ENCODE assay signal across 8 mouse cellular contexts in the genomic region with DNA sequence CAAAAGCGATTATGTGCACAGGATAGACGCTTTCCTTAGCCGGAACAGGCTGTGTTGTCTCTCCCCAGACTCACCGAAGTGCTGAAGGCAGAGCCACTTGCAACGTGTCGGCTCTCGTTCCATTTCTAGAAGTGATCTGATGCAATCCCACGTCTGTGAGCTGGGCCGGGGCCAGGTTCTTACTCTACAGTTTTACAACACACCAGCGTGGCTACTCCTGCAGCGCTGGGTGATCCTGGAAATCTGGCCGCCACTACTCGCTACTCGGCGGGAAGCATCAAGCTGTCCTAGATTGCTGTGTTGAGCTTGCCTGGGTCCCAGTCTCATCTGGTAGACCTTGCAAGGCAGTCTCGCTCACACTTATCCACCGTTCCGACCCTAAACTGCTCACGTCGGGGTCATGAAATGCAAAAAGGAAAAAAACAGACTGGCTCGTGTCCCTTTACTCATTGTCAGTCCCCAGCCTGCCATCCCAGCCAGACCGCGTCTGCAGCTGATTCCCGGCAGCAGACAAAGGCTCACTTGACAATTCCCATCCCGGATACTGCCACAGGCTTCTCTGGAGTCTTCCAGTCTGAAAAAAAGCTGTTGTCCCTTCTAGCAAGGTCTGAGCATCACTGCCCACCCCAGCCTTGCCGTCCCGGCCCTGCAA. TPM values are rescaled to one million over a fixed set of nuclear protein-coding genes. Genes with fewer than 3 reads are reported as not detected.
DNase-seq lines count a peak whose midpoint lies in the region; ATAC-seq lines count a peak whose summit lies in the region.

No protein-coding gene starts in this region.

- DNase-seq in cerebellum, adult 9-10 months, result peak; percentile 66
- DNase-seq in frontal cortex, postnatal 14 days (ENCODE audit: low spot score in 2 of 2), result peak; percentile 47 to 55
- DNase-seq in hindbrain, embryonic 10.5 days (ENCODE audit: low spot score), result no peak
- DNase-seq in left cerebral cortex, adult 11 months (ENCODE audit: low spot score), result peak; percentile 34
- peak; percentile 74 for DNase-seq in lung, postnatal 10 days
- peak; percentile 83 for DNase-seq in right cerebral cortex, adult 18-20 months
- DNase-seq in spleen, postnatal 10 days (ENCODE audit: low spot score in 2 of 2), result no peak

- H3K27me3 ChIP-seq in hindbrain, embryonic 10.5 days (ENCODE audit: insufficient read depth, poor library complexity, severe bottlenecking), result peaks cover 27% of the 10 kb centered on the region

- WGBS in hindbrain, embryonic 10.5 days, result 7% methylated on average over 27 of the region's 27 CpGs

- no peaks in the 10 kb centered on the region for H3K9me3 ChIP-seq in hindbrain, embryonic 10.5 days

- H3K4me3 ChIP-seq in hindbrain, embryonic 10.5 days, result peak overlapping the region; percentile 74

- H3K36me3 ChIP-seq in hindbrain, embryonic 10.5 days, result no peaks in the 10 kb centered on the region

- peaks cover 10% of the 10 kb centered on the region for H3K4me1 ChIP-seq in hindbrain, embryonic 10.5 days (replicated peaks)

- peak; percentile 36 for ATAC-seq in activated CD4-positive, CD25-positive, alpha-beta regulatory T cell, adult 4 months

- peak overlapping the region; percentile 81 for H3K27ac ChIP-seq in hindbrain, embryonic 10.5 days

RNA-seq across cellular contexts. Expression of gene Aldh1l2, which starts 0.6 kb away (rescaled TPM):
- polyA plus RNA-seq in activated CD4-positive, CD25-positive, alpha-beta regulatory T cell, adult 4 months (2017; shearing (Covaris generic)), result not detected
- 2.3 and 5.2 TPM in 2 replicates for polyA plus RNA-seq in hindbrain, embryonic 10.5 days (2016; fragmentation: Nextera tagmentation; extraction: Ambion mirVana)

RNA-seq across cellular contexts. Expression of gene Washc4, which starts 10.2 kb away (rescaled TPM):
- 10 to 100 TPM; 26.7 to 30.8 TPM for polyA plus RNA-seq in activated CD4-positive, CD25-positive, alpha-beta regulatory T cell, adult 4 months (2017; shearing (Covaris generic))
- 29.7 and 34.1 TPM in 2 replicates for polyA plus RNA-seq in hindbrain, embryonic 10.5 days (2016; fragmentation: Nextera tagmentation; extraction: Ambion mirVana)

Comparison
In these comparisons a context has a peak if more than half of its experiments do, and no peak if none do; other contexts are left out.
1. DNase-seq: peak in cerebellum, adult 9-10 months (single experiment), frontal cortex, postnatal 14 days (2 of 2), left cerebral cortex, adult 11 months (single experiment), lung, postnatal 10 days (single experiment) and right cerebral cortex, adult 18-20 months (single experiment); none in hindbrain, embryonic 10.5 days (single experiment) and spleen, postnatal 10 days (0 of 2).